ENCODE assay signal across 11 mouse cellular contexts in the genomic region with DNA sequence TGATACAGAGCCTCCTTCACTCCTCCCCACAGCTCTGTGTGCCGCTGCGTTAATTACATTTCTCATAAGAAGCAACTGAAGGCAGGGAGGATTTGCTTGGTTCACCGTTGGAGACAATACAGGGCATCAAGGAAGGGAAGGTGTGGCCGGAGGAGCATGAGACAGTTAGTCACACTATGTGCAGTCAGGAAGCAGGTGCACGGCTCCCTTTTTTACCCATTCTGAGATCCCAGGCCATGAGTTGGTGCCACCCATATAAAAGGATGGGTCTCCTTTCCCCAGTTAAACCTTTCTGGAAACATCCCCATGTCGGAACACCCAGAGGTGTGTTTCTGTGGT. TPM values are rescaled to one million over a fixed set of nuclear protein-coding genes. Genes with fewer than 3 reads are reported as not detected.
DNase-seq lines count a peak whose midpoint lies in the region; ATAC-seq lines count a peak whose summit lies in the region.
"Had no signal": no experiment of that assay in that cellular context is flagged by ENCODE, and none has a peak within 500 bp of the region (broad histone marks: within the 10 kb centered on the region; RNA-seq: fewer than 3 reads in every experiment).

No protein-coding gene starts in this region.

- H3K27ac ChIP-seq in forebrain, embryonic 10.5 days, result peak overlapping the region; percentile 69
- H3K27ac ChIP-seq in forebrain, embryonic 14.5 days (ENCODE audit: low read depth, low read length), result no peak overlapping the region
- H3K27ac ChIP-seq in hindbrain, embryonic 15.5 days (replicated peaks), result no peak overlapping the region
- no peak overlapping the region for H3K27ac ChIP-seq in hindbrain, embryonic 11.5 days (ENCODE audit: low read depth, low read length)
- 0 out of 2 replicates have a peak overlapping the region, but pooled peaks have one; percentile 17 for H3K27ac ChIP-seq in intestine, embryonic 16.5 days (ENCODE audit: low read length)

- H3K4me3 ChIP-seq in forebrain, embryonic 10.5 days, result no peak overlapping the region
- no peak overlapping the region for H3K4me3 ChIP-seq in forebrain, embryonic 14.5 days (ENCODE audit: low read depth, low read length)
- H3K4me3 ChIP-seq in hindbrain, embryonic 15.5 days, result no peak overlapping the region
- no peak overlapping the region for H3K4me3 ChIP-seq in hindbrain, embryonic 11.5 days (ENCODE audit: low read depth, low read length)
- H3K4me3 ChIP-seq in megakaryocyte, embryonic 14.5 days (replicated peaks), result peak overlapping the region; percentile 51
- H3K4me3 ChIP-seq in intestine, embryonic 16.5 days (ENCODE audit: low read length), result no peak overlapping the region

- no peak overlapping the region; the same call in 1 of the 2 replicates for H3K4me2 ChIP-seq in forebrain, embryonic 14.5 days (ENCODE audit: low read length)
- 0 out of 2 replicates have a peak overlapping the region, but pooled peaks have one; percentile 9 for H3K4me2 ChIP-seq in hindbrain, embryonic 15.5 days
- H3K4me2 ChIP-seq in hindbrain, embryonic 11.5 days (replicated peaks; ENCODE audit: low read depth, low read length), result no peak overlapping the region
- no peak overlapping the region for H3K4me2 ChIP-seq in intestine, embryonic 16.5 days (ENCODE audit: low read depth, low read length)

- no peak for DNase-seq in forebrain, embryonic 10.5 days (ENCODE audit: extremely low spot score, low spot score)
- DNase-seq in forebrain, embryonic 14.5 days (ENCODE audit: low spot score), result no peak
- no peak for DNase-seq in hindbrain, embryonic 11.5 days (ENCODE audit: low spot score)
- DNase-seq in layer of hippocampus, postnatal 25 days (ENCODE audit: extremely low spot score in 1 of 2, low spot score in 1 of 2), result no peak
- DNase-seq: cerebellum, adult 11-12 months; gastrocnemius, postnatal 36 days; thymus, postnatal 25 days had no signal

- no peaks in the 10 kb centered on the region for H3K27me3 ChIP-seq in forebrain, embryonic 10.5 days (ENCODE audit: poor library complexity, severe bottlenecking)
- no peaks in the 10 kb centered on the region for H3K27me3 ChIP-seq in forebrain, embryonic 14.5 days (replicated peaks; ENCODE audit: control insufficient read depth, insufficient read depth, low read length)
- H3K27me3 ChIP-seq in hindbrain, embryonic 15.5 days, result no peaks in the 10 kb centered on the region
- no peaks in the 10 kb centered on the region for H3K27me3 ChIP-seq in hindbrain, embryonic 11.5 days (ENCODE audit: control insufficient read depth, insufficient read depth, low read length)
- no peaks in the 10 kb centered on the region for H3K27me3 ChIP-seq in megakaryocyte, embryonic 14.5 days (replicated peaks)
- H3K27me3 ChIP-seq in intestine, embryonic 16.5 days (replicated peaks; ENCODE audit: control insufficient read depth, insufficient read depth, low read length), result no peaks in the 10 kb centered on the region

- no peaks in the 10 kb centered on the region for H3K9me3 ChIP-seq in forebrain, embryonic 10.5 days
- no peaks in the 10 kb centered on the region for H3K9me3 ChIP-seq in forebrain, embryonic 14.5 days (replicated peaks; ENCODE audit: control insufficient read depth, low read length)
- no peaks in the 10 kb centered on the region for H3K9me3 ChIP-seq in hindbrain, embryonic 15.5 days
- no peaks in the 10 kb centered on the region for H3K9me3 ChIP-seq in hindbrain, embryonic 11.5 days (ENCODE audit: control insufficient read depth, low read length)
- H3K9me3 ChIP-seq in megakaryocyte, embryonic 14.5 days, result no peaks in the 10 kb centered on the region
- H3K9me3 ChIP-seq in intestine, embryonic 16.5 days (ENCODE audit: control insufficient read depth, low read length), result no peaks in the 10 kb centered on the region

- 56% methylated on average over 6 of the region's 6 CpGs for WGBS in forebrain, embryonic 10.5 days
- 26% methylated on average over 6 of the region's 6 CpGs for WGBS in forebrain, embryonic 14.5 days
- WGBS in hindbrain, embryonic 15.5 days, result 50% methylated on average over 6 of the region's 6 CpGs
- WGBS in hindbrain, embryonic 11.5 days, result 65% methylated on average over 6 of the region's 6 CpGs
- 52% methylated on average over 6 of the region's 6 CpGs for WGBS in intestine, embryonic 16.5 days

- ATAC-seq in forebrain, embryonic 14.5 days, result no peak
- ATAC-seq in hindbrain, embryonic 15.5 days (ENCODE audit: low FRiP score, low read depth), result no peak
- ATAC-seq in hindbrain, embryonic 11.5 days (ENCODE audit: low FRiP score), result no peak
- no peak for ATAC-seq in megakaryocyte, adult 5-6 weeks (ENCODE audit: poor library complexity, severe bottlenecking)
- no peak for ATAC-seq in intestine, embryonic 16.5 days

- no peak overlapping the region for H3K9ac ChIP-seq in forebrain, embryonic 14.5 days (ENCODE audit: low read length)
- H3K9ac ChIP-seq in hindbrain, embryonic 15.5 days, result no peak overlapping the region
- no peak overlapping the region for H3K9ac ChIP-seq in hindbrain, embryonic 11.5 days (ENCODE audit: low read depth, low read length)
- H3K9ac ChIP-seq in intestine, embryonic 16.5 days (ENCODE audit: low read depth, low read length), result no peak overlapping the region

- peaks cover 15% of the 10 kb centered on the region for H3K4me1 ChIP-seq in forebrain, embryonic 10.5 days
- H3K4me1 ChIP-seq in forebrain, embryonic 14.5 days (ENCODE audit: control insufficient read depth, insufficient read depth, low read length), result peaks cover 11% of the 10 kb centered on the region
- peaks cover 10% of the 10 kb centered on the region for H3K4me1 ChIP-seq in hindbrain, embryonic 15.5 days (replicated peaks)
- peaks cover 4% of the 10 kb centered on the region; the same call in 1 of the 2 replicates for H3K4me1 ChIP-seq in hindbrain, embryonic 11.5 days (replicated peaks; ENCODE audit: control insufficient read depth, insufficient read depth, low read length)
- H3K4me1 ChIP-seq in megakaryocyte, embryonic 14.5 days, result peaks cover 73% of the 10 kb centered on the region
- H3K4me1 ChIP-seq in intestine, embryonic 16.5 days (ENCODE audit: control insufficient read depth, insufficient read depth, low read length), result peaks cover 10% of the 10 kb centered on the region; the same call in 1 of the 2 replicates

- no peaks in the 10 kb centered on the region for H3K36me3 ChIP-seq in forebrain, embryonic 10.5 days (replicated peaks)
- H3K36me3 ChIP-seq in forebrain, embryonic 14.5 days (ENCODE audit: control insufficient read depth, insufficient read depth, low read length), result no peaks in the 10 kb centered on the region
- no peaks in the 10 kb centered on the region for H3K36me3 ChIP-seq in hindbrain, embryonic 15.5 days
- no peaks in the 10 kb centered on the region for H3K36me3 ChIP-seq in hindbrain, embryonic 11.5 days (ENCODE audit: control insufficient read depth, insufficient read depth, low read length)
- no peaks in the 10 kb centered on the region for H3K36me3 ChIP-seq in megakaryocyte, embryonic 14.5 days (replicated peaks; ENCODE audit: low read length)
- no peaks in the 10 kb centered on the region for H3K36me3 ChIP-seq in intestine, embryonic 16.5 days (ENCODE audit: control insufficient read depth, insufficient read depth, low read length)

RNA-seq across cellular contexts. Expression of a gene that starts 31.8 kb away (rescaled TPM):
- 2.4 and 2.5 TPM in 2 replicates for polyA plus RNA-seq in forebrain, embryonic 10.5 days (2016; fragmentation: Nextera tagmentation; extraction: Ambion mirVana)
- polyA plus RNA-seq in forebrain, embryonic 14.5 days (2014; fragmentation: Nextera tagmentation; extraction: Ambion mirVana), result 2.3 and 2.6 TPM in 2 replicates
- 4.4 and 4.6 TPM in 2 replicates for polyA plus RNA-seq in hindbrain, embryonic 15.5 days (2015; fragmentation: Nextera tagmentation; extraction: Ambion mirVana)
- polyA plus RNA-seq in hindbrain, embryonic 11.5 days (2014; fragmentation: Nextera tagmentation; extraction: Ambion mirVana), result 2.6 and 6.2 TPM in 2 replicates
- 48.1 and 103 TPM in 2 replicates for polyA plus RNA-seq in megakaryocyte, embryonic 14.5 days (2012; ENCODE audit: insufficient read depth, low replicate concordance)
- 5.6 and 9.1 TPM in 2 replicates for total RNA-seq in megakaryocyte, adult 5-6 weeks (2015)
- 4.8 and 11.4 TPM in 2 replicates for total RNA-seq in megakaryocyte, adult 5-6 weeks (2017)
- 2.7 and 3.3 TPM in 2 replicates for polyA plus RNA-seq in intestine, embryonic 16.5 days (2015; fragmentation: Nextera tagmentation; extraction: Ambion mirVana)
- 10 to 100 TPM; 56.3 to 62.8 TPM for total RNA-seq in layer of hippocampus, postnatal 25 days (2021)

RNA-seq across cellular contexts. Expression of a gene that starts 46.8 kb away (rescaled TPM):
- polyA plus RNA-seq in forebrain, embryonic 10.5 days (2016; fragmentation: Nextera tagmentation; extraction: Ambion mirVana), result 152 and 154 TPM in 2 replicates
- polyA plus RNA-seq in forebrain, embryonic 14.5 days (2014; fragmentation: Nextera tagmentation; extraction: Ambion mirVana), result 135 and 141 TPM in 2 replicates
- 145 and 154 TPM in 2 replicates for polyA plus RNA-seq in hindbrain, embryonic 15.5 days (2015; fragmentation: Nextera tagmentation; extraction: Ambion mirVana)
- polyA plus RNA-seq in hindbrain, embryonic 11.5 days (2014; fragmentation: Nextera tagmentation; extraction: Ambion mirVana), result 122 and 130 TPM in 2 replicates
- 33.8 and 77.2 TPM in 2 replicates for polyA plus RNA-seq in megakaryocyte, embryonic 14.5 days (2012; ENCODE audit: insufficient read depth, low replicate concordance)
- 35.5 and 46.1 TPM in 2 replicates for total RNA-seq in megakaryocyte, adult 5-6 weeks (2015)
- 28.7 and 39.4 TPM in 2 replicates for total RNA-seq in megakaryocyte, adult 5-6 weeks (2017)
- polyA plus RNA-seq in intestine, embryonic 16.5 days (2015; fragmentation: Nextera tagmentation; extraction: Ambion mirVana), result 159 and 164 TPM in 2 replicates
- total RNA-seq in layer of hippocampus, postnatal 25 days (2021), result 10 to 100 TPM; 80.9 to 81.4 TPM

Comparison
In these comparisons a context has a peak if more than half of its experiments do, and no peak if none do; other contexts are left out.
1. H3K27ac ChIP-seq: peak in forebrain, embryonic 10.5 days (single experiment) and intestine, embryonic 16.5 days (single experiment); none in forebrain, embryonic 14.5 days (single experiment), hindbrain, embryonic 15.5 days (single experiment) and hindbrain, embryonic 11.5 days (single experiment).